Mouse (Mus musculus) CH12.LX (cell line): ENCODE data around the gene Tvp23a.

Experiments used
- CHD1 ChIP-seq: IDR thresholded peaks from 2 replicates; pipeline ENCODE4 v1.6.1; 2012; ENCODE audit warnings: low read depth, low read length, improper control_type of control experiment, inconsistent platforms
- CHD2 ChIP-seq: IDR thresholded peaks from 2 replicates; pipeline ENCODE4 v1.6.1; 2011; ENCODE audit warnings: low read length, improper control_type of control experiment
- CTCF ChIP-seq, 2 experiments: IDR thresholded peaks in 1 of 2; conservative IDR thresholded peaks in 1 of 2; 2 replicates each; pipeline ENCODE4 v1.5.1; 2011 to 2012; ENCODE audit warnings: low read depth in 2 of 2, low read length in 2 of 2, improper control_type of control experiment in 1 of 2, inconsistent platforms in 1 of 2, mild to moderate bottlenecking in 1 of 2, moderate library complexity in 1 of 2
- EP300 ChIP-seq: IDR thresholded peaks from 2 replicates; pipeline ENCODE4 v1.6.1; 2011; ENCODE audit warnings: low read length, improper control_type of control experiment
- MAFK ChIP-seq: IDR thresholded peaks from 2 replicates; pipeline ENCODE4 v1.6.1; 2011; ENCODE audit warnings: low read length, improper control_type of control experiment; ENCODE audit not compliant: insufficient replicate concordance
- MYC ChIP-seq: IDR thresholded peaks from 2 replicates; pipeline ENCODE4 v1.6.1; 2011; ENCODE audit warnings: low read depth, mild to moderate bottlenecking, improper control_type of control experiment, low read length
- NELFE ChIP-seq: IDR thresholded peaks from 2 replicates; pipeline ENCODE4 v1.6.1; 2011; ENCODE audit warnings: low read depth, low read length, improper control_type of control experiment
- POLR2A ChIP-seq: IDR thresholded peaks from 2 replicates; pipeline ENCODE4 v1.6.1; 2011; ENCODE audit warnings: low read depth, mild to moderate bottlenecking, improper control_type of control experiment, low read length
- RAD21 ChIP-seq: IDR thresholded peaks from 2 replicates; pipeline ENCODE4 v1.6.1; 2011; ENCODE audit warnings: low read depth, mild to moderate bottlenecking, low read length, improper control_type of control experiment, moderate library complexity
- RCOR1 ChIP-seq: conservative IDR thresholded peaks from 2 replicates; pipeline ENCODE4 v1.6.1; 2012; ENCODE audit warnings: low read depth, mild to moderate bottlenecking, inconsistent platforms, low read length, improper control_type of control experiment
- TCF12 ChIP-seq: IDR thresholded peaks from 2 replicates; pipeline ENCODE4 v1.6.1; 2014; ENCODE audit warnings: low read depth, mild to moderate bottlenecking, inconsistent platforms, low read length, improper control_type of control experiment

- TF ChIP-seq POLR2A (peak; percentile 63), CHD2 (no peak), RCOR1 (no peak), CTCF (conservative IDR thresholded peaks at IDR 0.05 in 1 of 2, IDR thresholded peaks at IDR 0.05 in 1 of 2; ENCODE audit: low read depth in 2 of 2, low read length in 2 of 2) (no peak), RAD21 (no peak), EP300 (no peak), MYC (no peak), TCF12 (peak; percentile 48; the same call in 1 of the 2 replicates), NELFE (peak; percentile 36; the same call in 1 of the 2 replicates), CHD1 (no peak), MAFK (no peak)
Measured at GRCm38 (mm10) chr16:10384060-10384497, 63.1 kb downstream of the Tvp23a start.
